Mouse (Mus musculus): ENCODE data around the gene Rreb1. TPM values are rescaled to one million over a fixed set of nuclear protein-coding genes. Genes with fewer than 3 reads are reported as not detected.

Gene Rreb1
- polyA plus RNA-seq, 1 experiment from 2014 or later: 20.6 TPM

- no peaks in the 10 kb centered on the region for H3K9me3 ChIP-seq (ENCODE audit: control insufficient read depth, low read length)
- no peak overlapping the region for H3K4me3 ChIP-seq (ENCODE audit: low read length)
- no peak overlapping the region for H3K27ac ChIP-seq (ENCODE audit: low read length)
- ATAC-seq (ENCODE audit: low read depth): no peak
- WGBS: 38% methylated on average over 4 of the region's 4 CpGs
- no peaks in the 10 kb centered on the region for H3K36me3 ChIP-seq (ENCODE audit: control insufficient read depth, insufficient read depth, low read length)
- H3K27me3 ChIP-seq (ENCODE audit: control insufficient read depth, insufficient read depth, low read depth, low read length): no peaks in the 10 kb centered on the region
- no peak overlapping the region for H3K4me2 ChIP-seq (ENCODE audit: low read depth, low read length)
- H3K9ac ChIP-seq (ENCODE audit: low read length): no peak overlapping the region
- peaks cover 23% of the 10 kb centered on the region for H3K4me1 ChIP-seq (replicated peaks; ENCODE audit: control insufficient read depth, insufficient read depth, low read length)
Measured at GRCm38 (mm10) chr13:37824331-37824920, 46.2 kb downstream of the Rreb1 start.

GRCm38 (mm10) chr13:37824956-37825645, 46.9 kb downstream of the Rreb1 start:
- WGBS: 4% methylated on average over 27 of the region's 27 CpGs
- Histone ChIP-seq H3K27ac (ENCODE audit: low read length) (peak overlapping the region; percentile 97), H3K27me3 (ENCODE audit: control insufficient read depth, insufficient read depth, low read depth, low read length) (no peaks in the 10 kb centered on the region), H3K4me2 (ENCODE audit: low read depth, low read length) (peak overlapping the region; percentile 87), H3K36me3 (ENCODE audit: control insufficient read depth, insufficient read depth, low read length) (no peaks in the 10 kb centered on the region), H3K4me3 (ENCODE audit: low read length) (peak overlapping the region; percentile 95), H3K4me1 (replicated peaks; ENCODE audit: control insufficient read depth, insufficient read depth, low read length) (peaks cover 23% of the 10 kb centered on the region), H3K9ac (ENCODE audit: low read length) (peak overlapping the region; percentile 93), H3K9me3 (ENCODE audit: control insufficient read depth, low read length) (no peaks in the 10 kb centered on the region)
- ATAC-seq (ENCODE audit: low read depth): 0 out of 2 replicates have a peak, but pooled peaks have one; percentile 0

GRCm38 (mm10) chr13:37825646-37826280, 47.6 kb downstream of the Rreb1 start:
- H3K36me3 ChIP-seq (ENCODE audit: control insufficient read depth, insufficient read depth, low read length): no peaks in the 10 kb centered on the region
- peaks cover 29% of the 10 kb centered on the region for H3K4me1 ChIP-seq (replicated peaks; ENCODE audit: control insufficient read depth, insufficient read depth, low read length)
- H3K4me3 ChIP-seq (ENCODE audit: low read length): peak overlapping the region; percentile 95
- peak; percentile 75 for ATAC-seq (ENCODE audit: low read depth)
- H3K9me3 ChIP-seq (ENCODE audit: control insufficient read depth, low read length): no peaks in the 10 kb centered on the region
- peak overlapping the region; percentile 87 for H3K4me2 ChIP-seq (ENCODE audit: low read depth, low read length)
- H3K9ac ChIP-seq (ENCODE audit: low read length): peak overlapping the region; percentile 93
- 0% methylated on average over 43 of the region's 43 CpGs for WGBS
- H3K27me3 ChIP-seq (ENCODE audit: control insufficient read depth, insufficient read depth, low read depth, low read length): no peaks in the 10 kb centered on the region
- peak overlapping the region; percentile 97 for H3K27ac ChIP-seq (ENCODE audit: low read length)

- Histone ChIP-seq H3K4me1 (replicated peaks; ENCODE audit: control insufficient read depth, insufficient read depth, low read length) (peaks cover 33% of the 10 kb centered on the region), H3K36me3 (ENCODE audit: control insufficient read depth, insufficient read depth, low read length) (no peaks in the 10 kb centered on the region), H3K27ac (ENCODE audit: low read length) (peak overlapping the region; percentile 97), H3K27me3 (ENCODE audit: control insufficient read depth, insufficient read depth, low read depth, low read length) (no peaks in the 10 kb centered on the region), H3K9me3 (ENCODE audit: control insufficient read depth, low read length) (no peaks in the 10 kb centered on the region), H3K4me3 (ENCODE audit: low read length) (peak overlapping the region; percentile 95), H3K9ac (ENCODE audit: low read length) (peak overlapping the region; percentile 93), H3K4me2 (ENCODE audit: low read depth, low read length) (peak overlapping the region; percentile 87)
- under 1% methylated on average over 62 of the region's 65 CpGs for WGBS
- ATAC-seq (ENCODE audit: low read depth): peak; percentile 59
Measured at GRCm38 (mm10) chr13:37826281-37826993, 48.2 kb downstream of the Rreb1 start.

- peak overlapping the region; percentile 93 for H3K9ac ChIP-seq (ENCODE audit: low read length)
- H3K27me3 ChIP-seq (ENCODE audit: control insufficient read depth, insufficient read depth, low read depth, low read length): no peaks in the 10 kb centered on the region
- peak overlapping the region; percentile 87 for H3K4me2 ChIP-seq (ENCODE audit: low read depth, low read length)
- peak overlapping the region; percentile 97 for H3K27ac ChIP-seq (ENCODE audit: low read length)
- H3K9me3 ChIP-seq (ENCODE audit: control insufficient read depth, low read length): no peaks in the 10 kb centered on the region
- WGBS: 1% methylated on average over 31 of the region's 36 CpGs
- H3K4me3 ChIP-seq (ENCODE audit: low read length): peak overlapping the region; percentile 95
- peaks cover 35% of the 10 kb centered on the region for H3K4me1 ChIP-seq (replicated peaks; ENCODE audit: control insufficient read depth, insufficient read depth, low read length)
- H3K36me3 ChIP-seq (ENCODE audit: control insufficient read depth, insufficient read depth, low read length): no peaks in the 10 kb centered on the region
- no peak for ATAC-seq (ENCODE audit: low read depth)
Measured at GRCm38 (mm10) chr13:37826994-37827262, 48.7 kb downstream of the Rreb1 start.

- Histone ChIP-seq H3K9me3 (ENCODE audit: control insufficient read depth, low read length) (no peaks in the 10 kb centered on the region), H3K4me1 (replicated peaks; ENCODE audit: control insufficient read depth, insufficient read depth, low read length) (peaks cover 40% of the 10 kb centered on the region), H3K27me3 (ENCODE audit: control insufficient read depth, insufficient read depth, low read depth, low read length) (no peaks in the 10 kb centered on the region), H3K4me2 (ENCODE audit: low read depth, low read length) (peak overlapping the region; percentile 87), H3K4me3 (ENCODE audit: low read length) (peak overlapping the region; percentile 95), H3K27ac (ENCODE audit: low read length) (peak overlapping the region; percentile 97), H3K36me3 (ENCODE audit: control insufficient read depth, insufficient read depth, low read length) (no peaks in the 10 kb centered on the region), H3K9ac (ENCODE audit: low read length) (peak overlapping the region; percentile 93)
- peak; percentile 77 for ATAC-seq (ENCODE audit: low read depth)
- under 1% methylated on average over 60 of the region's 69 CpGs for WGBS
Measured at GRCm38 (mm10) chr13:37827263-37827995, 49.2 kb downstream of the Rreb1 start.

GRCm38 (mm10) chr13:37827996-37828579, 49.9 kb downstream of the Rreb1 start:
- no peaks in the 10 kb centered on the region for H3K36me3 ChIP-seq (ENCODE audit: control insufficient read depth, insufficient read depth, low read length)
- no peaks in the 10 kb centered on the region for H3K9me3 ChIP-seq (ENCODE audit: control insufficient read depth, low read length)
- H3K27me3 ChIP-seq (ENCODE audit: control insufficient read depth, insufficient read depth, low read depth, low read length): no peaks in the 10 kb centered on the region
- H3K4me1 ChIP-seq (replicated peaks; ENCODE audit: control insufficient read depth, insufficient read depth, low read length): peaks cover 47% of the 10 kb centered on the region
- peak overlapping the region; percentile 95 for H3K4me3 ChIP-seq (ENCODE audit: low read length)
- H3K4me2 ChIP-seq (ENCODE audit: low read depth, low read length): peak overlapping the region; percentile 87
- H3K27ac ChIP-seq (ENCODE audit: low read length): peak overlapping the region; percentile 97
- 12% methylated on average over 13 of the region's 13 CpGs for WGBS
- no peak for ATAC-seq (ENCODE audit: low read depth)
- H3K9ac ChIP-seq (ENCODE audit: low read length): peak overlapping the region; percentile 93

GRCm38 (mm10) chr13:37828928-37829327, 50.7 kb downstream of the Rreb1 start:
- Histone ChIP-seq H3K4me2 (ENCODE audit: low read depth, low read length) (peak overlapping the region; percentile 41), H3K27me3 (ENCODE audit: control insufficient read depth, insufficient read depth, low read depth, low read length) (no peaks in the 10 kb centered on the region), H3K9ac (ENCODE audit: low read length) (0 out of 2 replicates have a peak overlapping the region, but pooled peaks have one; percentile 17), H3K4me1 (replicated peaks; ENCODE audit: control insufficient read depth, insufficient read depth, low read length) (peaks cover 55% of the 10 kb centered on the region), H3K27ac (ENCODE audit: low read length) (no peak overlapping the region), H3K4me3 (ENCODE audit: low read length) (0 out of 2 replicates have a peak overlapping the region, but pooled peaks have one; percentile 8), H3K9me3 (ENCODE audit: control insufficient read depth, low read length) (no peaks in the 10 kb centered on the region), H3K36me3 (ENCODE audit: control insufficient read depth, insufficient read depth, low read length) (no peaks in the 10 kb centered on the region)
- ATAC-seq (ENCODE audit: low read depth): no peak
- WGBS: 40% methylated on average over 6 of the region's 6 CpGs

Measured in lung, embryonic 16.5 days (tissue).